Mouse (Mus musculus) lung, postnatal 14 days (tissue): Measurements from ENCODE around the gene 4930583I09Rik.

Experiments used
- DNase-seq: peaks from one replicate; pipeline ENCODE4 v3.0.0; 2021

4930583I09Rik gene

GRCm38 (mm10) chr17:64792623-64793022, 43.2 kb downstream of the 4930583I09Rik start:
- DNase-seq, result no peak

GRCm38 (mm10) chr17:64792076-64792475, 43.8 kb downstream of the 4930583I09Rik start:
- DNase-seq, result no peak

- peak; percentile 23 for DNase-seq
Observed at GRCm38 (mm10) chr17:64789175-64789574, 46.7 kb downstream of the 4930583I09Rik start.

- DNase-seq, result no peak
Observed at GRCm38 (mm10) chr17:64788301-64788700, 47.6 kb downstream of the 4930583I09Rik start.

- DNase-seq, result no peak
Observed at GRCm38 (mm10) chr17:64785961-64786360, 49.9 kb downstream of the 4930583I09Rik start.
